Mouse (Mus musculus) liver, embryonic 15.5 days (tissue): ENCODE measurements around the gene Selp. TPM values are rescaled to one million over a fixed set of nuclear protein-coding genes. Genes with fewer than 3 reads are reported as not detected.
A peak's percentile ranks its signal among the peaks of the same experiment; 100 is the strongest.

ENCODE experiments used
- ATAC-seq: fragments of 200-750 bp; cut with Nextera tagmentation; 2 replicates; pipeline ENCODE4 v1.8.0; 2017; ENCODE audit warnings: moderate number of reproducible peaks, mild to moderate bottlenecking, moderate library complexity; ENCODE audit not compliant: insufficient read depth
- H3K27ac ChIP-seq: fragments of 300-500 bp; sonication (generic); replicated peaks from 2 replicates; pipeline ENCODE4 v1.5.1; 2015; ENCODE audit warnings: mild to moderate bottlenecking, inconsistent platforms
- H3K27me3 ChIP-seq: fragments of 300-500 bp; sonication (generic); 2 replicates; pipeline ENCODE4 v1.6.1; 2015; ENCODE audit warnings: mild to moderate bottlenecking, inconsistent platforms
- H3K36me3 ChIP-seq: fragments of 300-500 bp; sonication (generic); replicated peaks from 2 replicates; pipeline ENCODE4 v1.6.1; 2015; ENCODE audit warnings: moderate library complexity, mild to moderate bottlenecking, inconsistent platforms
- H3K4me1 ChIP-seq: fragments of 300-500 bp; sonication (generic); replicated peaks from 2 replicates; pipeline ENCODE4 v1.6.1; 2015; ENCODE audit warnings: inconsistent platforms
- H3K4me2 ChIP-seq: fragments of 300-500 bp; sonication (generic); 2 replicates; pipeline ENCODE4 v1.6.1; 2015; ENCODE audit warnings: moderate library complexity, mild to moderate bottlenecking, inconsistent platforms
- H3K4me3 ChIP-seq: fragments of 300-500 bp; sonication (generic); replicated peaks from 2 replicates; pipeline ENCODE4 v1.5.1; 2015; ENCODE audit warnings: mild to moderate bottlenecking, inconsistent platforms
- H3K9ac ChIP-seq: fragments of 300-500 bp; sonication (generic); 2 replicates; pipeline ENCODE4 v1.6.1; 2015; ENCODE audit warnings: moderate library complexity, mild to moderate bottlenecking, inconsistent platforms
- H3K9me3 ChIP-seq: fragments of 300-500 bp; sonication (generic); replicated peaks from 2 replicates; pipeline ENCODE4 v1.6.1; 2016; ENCODE audit warnings: inconsistent platforms
- WGBS: fragments of 180-500 bp; shearing (Covaris S2); methylation state at CpG from one replicate; pipeline ENCODE4 v1.1.7; 2015; ENCODE audit warnings: mixed read lengths; ENCODE audit not compliant: insufficient replicate concordance; 5-methylcytosine and 5-hydroxymethylcytosine counted together
- polyA plus RNA-seq: library from polyadenylated mRNA; unstranded; fragments of >200 nt; fragmentation: Nextera tagmentation; extraction: Ambion mirVana; gene quantifications from 2 replicates; pipeline ENCODE4 v1.2.1, GENCODE M21; 2015

Gene Selp
- polyA plus RNA-seq, 1 experiment from 2014 or later = 0.60 TPM

- no peak overlapping the region for H3K4me3 ChIP-seq
- WGBS = 23% methylated on average over 3 of the region's 3 CpGs
- ATAC-seq = no peak
- H3K27me3 ChIP-seq = no peaks in the 10 kb centered on the region
- H3K36me3 ChIP-seq = no peaks in the 10 kb centered on the region
- H3K4me1 ChIP-seq = no peaks in the 10 kb centered on the region
- H3K4me2 ChIP-seq = no peak overlapping the region
- no peak overlapping the region for H3K27ac ChIP-seq
- H3K9me3 ChIP-seq = no peaks in the 10 kb centered on the region
- no peak overlapping the region for H3K9ac ChIP-seq
These were observed 5.1 kb downstream of the Selp start for GRCm38 (mm10) chr1:164119892-164120776.

- no peak for ATAC-seq
- Histone ChIP-seq H3K27me3 (no peaks in the 10 kb centered on the region), H3K36me3 (no peaks in the 10 kb centered on the region), H3K4me1 (no peaks in the 10 kb centered on the region), H3K4me2 (no peak overlapping the region), H3K9me3 (no peaks in the 10 kb centered on the region), H3K4me3 (no peak overlapping the region), H3K27ac (no peak overlapping the region), H3K9ac (no peak overlapping the region)
- WGBS = 60% methylated on average over 3 of the region's 3 CpGs
These were observed 5.7 kb downstream of the Selp start for GRCm38 (mm10) chr1:164120777-164121158.

- H3K4me3 ChIP-seq = no peak overlapping the region
- no peak for ATAC-seq
- H3K9me3 ChIP-seq = 0 out of 2 replicates have a peak, but pooled peaks cover 2% of the 10 kb centered on the region
- no peaks in the 10 kb centered on the region for H3K27me3 ChIP-seq
- H3K36me3 ChIP-seq = no peaks in the 10 kb centered on the region
- H3K27ac ChIP-seq = no peak overlapping the region
- no peaks in the 10 kb centered on the region for H3K4me1 ChIP-seq
- H3K9ac ChIP-seq = no peak overlapping the region
- H3K4me2 ChIP-seq = no peak overlapping the region
- WGBS = 35% methylated on average over 3 of the region's 3 CpGs
These were observed 8.8 kb downstream of the Selp start for GRCm38 (mm10) chr1:164123836-164124235.

GRCm38 (mm10) chr1:164130013-164130412, 14.9 kb downstream of the Selp start:
- WGBS = 43% methylated on average over 3 of the region's 3 CpGs
- Histone ChIP-seq H3K27ac (no peak overlapping the region), H3K4me2 (no peak overlapping the region), H3K9me3 (0 out of 2 replicates have a peak, but pooled peaks cover 2% of the 10 kb centered on the region), H3K4me1 (no peaks in the 10 kb centered on the region), H3K9ac (no peak overlapping the region), H3K27me3 (no peaks in the 10 kb centered on the region), H3K4me3 (no peak overlapping the region), H3K36me3 (no peaks in the 10 kb centered on the region)
- ATAC-seq = no peak

- Histone ChIP-seq H3K9me3 (0 out of 2 replicates have a peak, but pooled peaks cover 2% of the 10 kb centered on the region), H3K27ac (no peak overlapping the region), H3K36me3 (no peaks in the 10 kb centered on the region), H3K27me3 (no peaks in the 10 kb centered on the region), H3K4me1 (no peaks in the 10 kb centered on the region), H3K4me2 (no peak overlapping the region), H3K9ac (no peak overlapping the region), H3K4me3 (no peak overlapping the region)
- WGBS = 57% methylated on average over 1 of the region's 1 CpGs
- ATAC-seq = no peak
These were observed 17.5 kb downstream of the Selp start for GRCm38 (mm10) chr1:164132609-164133008.

- no peak overlapping the region for H3K9ac ChIP-seq
- H3K27me3 ChIP-seq = no peaks in the 10 kb centered on the region
- H3K27ac ChIP-seq = no peak overlapping the region
These were observed 19.0 kb downstream of the Selp start for GRCm38 (mm10) chr1:164134101-164134500.

GRCm38 (mm10) chr1:164135360-164135759, 20.3 kb downstream of the Selp start:
- Histone ChIP-seq H3K4me1 (no peaks in the 10 kb centered on the region), H3K9me3 (no peaks in the 10 kb centered on the region), H3K27ac (no peak overlapping the region), H3K9ac (no peak overlapping the region), H3K4me3 (no peak overlapping the region), H3K4me2 (no peak overlapping the region), H3K27me3 (no peaks in the 10 kb centered on the region), H3K36me3 (no peaks in the 10 kb centered on the region)
- peak; percentile 69 for ATAC-seq
- WGBS = 6% methylated on average over 5 of the region's 5 CpGs

More at GRCm38 (mm10) chr1:164134101-164134500, 19.0 kb downstream of the Selp start:
- ATAC-seq = no peak
- no peaks in the 10 kb centered on the region for H3K9me3 ChIP-seq
- 28% methylated on average over 6 of the region's 6 CpGs for WGBS
- no peaks in the 10 kb centered on the region for H3K4me1 ChIP-seq
- no peak overlapping the region for H3K4me3 ChIP-seq
- H3K4me2 ChIP-seq = no peak overlapping the region
- H3K36me3 ChIP-seq = no peaks in the 10 kb centered on the region

- H3K27me3 ChIP-seq = no peaks in the 10 kb centered on the region
- no peak overlapping the region for H3K4me3 ChIP-seq
- H3K27ac ChIP-seq = no peak overlapping the region
- H3K4me2 ChIP-seq = no peak overlapping the region
- H3K9ac ChIP-seq = no peak overlapping the region
- 0 out of 2 replicates have a peak, but pooled peaks have one; percentile 20 for ATAC-seq
- no peaks in the 10 kb centered on the region for H3K36me3 ChIP-seq
- WGBS = 11% methylated on average over 11 of the region's 11 CpGs
- no peaks in the 10 kb centered on the region for H3K4me1 ChIP-seq
- H3K9me3 ChIP-seq = no peaks in the 10 kb centered on the region
These were observed 20.9 kb downstream of the Selp start for GRCm38 (mm10) chr1:164135960-164136359.

GRCm38 (mm10) chr1:164136636-164137035, 21.6 kb downstream of the Selp start:
- ATAC-seq = no peak
- Histone ChIP-seq H3K4me2 (no peak overlapping the region), H3K27ac (no peak overlapping the region), H3K9me3 (no peaks in the 10 kb centered on the region), H3K4me3 (no peak overlapping the region), H3K4me1 (no peaks in the 10 kb centered on the region), H3K9ac (no peak overlapping the region), H3K27me3 (no peaks in the 10 kb centered on the region), H3K36me3 (no peaks in the 10 kb centered on the region)
- 47% methylated on average over 6 of the region's 6 CpGs for WGBS

- H3K9me3 ChIP-seq = no peaks in the 10 kb centered on the region
- 1% methylated on average over 5 of the region's 5 CpGs for WGBS
- no peak for ATAC-seq
These were observed 23.5 kb downstream of the Selp start for GRCm38 (mm10) chr1:164138365-164139130.

GRCm38 (mm10) chr1:164139464-164139863, 24.4 kb downstream of the Selp start:
- no peaks in the 10 kb centered on the region for H3K4me1 ChIP-seq
- H3K27me3 ChIP-seq = no peaks in the 10 kb centered on the region
- H3K4me2 ChIP-seq = no peak overlapping the region
- H3K27ac ChIP-seq = no peak overlapping the region
- H3K9me3 ChIP-seq = no peaks in the 10 kb centered on the region
- no peak for ATAC-seq
- no peak overlapping the region for H3K9ac ChIP-seq
- no peak overlapping the region for H3K4me3 ChIP-seq
- 29% methylated on average over 4 of the region's 4 CpGs for WGBS
- H3K36me3 ChIP-seq = no peaks in the 10 kb centered on the region

More at GRCm38 (mm10) chr1:164138365-164139130, 23.5 kb downstream of the Selp start:
- no peak overlapping the region for H3K4me3 ChIP-seq
- H3K36me3 ChIP-seq = no peaks in the 10 kb centered on the region
- no peaks in the 10 kb centered on the region for H3K4me1 ChIP-seq
- H3K27me3 ChIP-seq = no peaks in the 10 kb centered on the region
- H3K4me2 ChIP-seq = no peak overlapping the region
- no peak overlapping the region for H3K27ac ChIP-seq
- H3K9ac ChIP-seq = no peak overlapping the region
